Mouse (Mus musculus) urinary bladder, postnatal 10 days (tissue): ENCODE measurements around the gene Pglyrp1.

Experiments used
- DNase-seq: peaks from one replicate; pipeline ENCODE4 v3.0.0; 2022; ENCODE audit warnings: low spot score

The Pglyrp1 gene

DNA sequence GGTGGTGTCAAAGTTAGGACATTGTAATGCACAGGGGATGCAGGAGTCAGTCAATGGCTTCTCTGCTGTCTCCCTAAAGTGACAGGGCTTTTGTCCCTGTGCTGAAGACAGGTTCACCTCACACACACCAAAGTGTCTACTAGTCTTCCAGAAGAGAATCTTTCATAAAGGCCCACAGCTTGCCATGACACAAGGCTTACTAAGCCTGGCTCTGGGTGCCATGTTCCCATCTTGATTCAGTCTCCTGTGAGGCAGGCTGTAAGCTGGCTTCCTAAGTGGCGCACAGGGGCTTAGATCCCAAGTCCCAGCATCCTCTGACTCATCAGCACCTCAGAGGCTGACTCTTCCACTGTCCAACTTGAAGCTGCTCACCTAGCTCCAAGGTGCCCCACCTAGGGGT, 15.8 kb downstream of the Pglyrp1 start:
- DNase-seq = no peak

DNA sequence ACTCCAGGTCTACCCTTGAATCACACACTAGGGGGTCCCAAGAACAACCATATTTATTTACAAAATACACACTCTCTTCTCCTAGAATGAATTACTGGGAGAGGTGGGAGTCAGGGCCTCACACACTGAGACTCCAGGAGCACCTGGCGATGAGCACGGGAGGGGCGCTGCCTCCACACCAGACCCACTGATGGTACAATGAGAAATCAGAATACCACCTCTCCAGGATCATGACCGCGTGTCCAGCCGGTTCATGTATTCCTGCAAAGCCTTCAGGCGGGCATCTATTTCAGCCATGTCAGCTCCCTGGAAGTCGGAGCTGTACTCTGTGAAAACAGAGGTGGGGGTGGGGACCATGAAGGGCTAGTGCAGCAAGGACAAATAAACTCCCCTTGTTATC, 19.7 kb downstream of the Pglyrp1 start:
- DNase-seq = no peak

GRCm38 (mm10) chr7:18891872-18892599, 20.9 kb downstream of the Pglyrp1 start:
- peak; percentile 56 for DNase-seq

GRCm38 (mm10) chr7:18893009-18893408, 21.9 kb downstream of the Pglyrp1 start:
- DNase-seq = no peak

- no peak for DNase-seq
Observed at GRCm38 (mm10) chr7:18893651-18894430, 22.7 kb downstream of the Pglyrp1 start.

DNA sequence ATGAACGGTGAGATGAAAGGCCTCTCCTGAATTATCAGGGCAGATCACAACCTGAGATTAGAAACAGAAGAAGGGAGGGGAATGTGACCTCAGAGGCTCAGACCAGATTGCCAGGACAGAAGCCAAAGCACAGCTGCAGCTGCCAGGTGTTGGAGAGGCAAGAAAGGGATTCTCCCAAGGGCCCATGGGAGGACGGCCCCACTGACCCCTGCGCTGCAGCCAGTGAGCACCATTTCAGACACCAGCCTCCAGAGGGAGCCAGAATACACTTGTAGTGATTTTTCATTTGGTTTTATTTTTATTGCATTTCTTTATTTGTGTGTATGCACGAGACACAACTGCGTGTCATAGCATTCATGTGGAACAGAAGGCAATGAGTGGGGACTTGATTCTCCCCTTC, 25.4 kb downstream of the Pglyrp1 start:
- DNase-seq = no peak

GRCm38 (mm10) chr7:18900513-18900912, 29.4 kb downstream of the Pglyrp1 start:
- no peak for DNase-seq

DNA sequence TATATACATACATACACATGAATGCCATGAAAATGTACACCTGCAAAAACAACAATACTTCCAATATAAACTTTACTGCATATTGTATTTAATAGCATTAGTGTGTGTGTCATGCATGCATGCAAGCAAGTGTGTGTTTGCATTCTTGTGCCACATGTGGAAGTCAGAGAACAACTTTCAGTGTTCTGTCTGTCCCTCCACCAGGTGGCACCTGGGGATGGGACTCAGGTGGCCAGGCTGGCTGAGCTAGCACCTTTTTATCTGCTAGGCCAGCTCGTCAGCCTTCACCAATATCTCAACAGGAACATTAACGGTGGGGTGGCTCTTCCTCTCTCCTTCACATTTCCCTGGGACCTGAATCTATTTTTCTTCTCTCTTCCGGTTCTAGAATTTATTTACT, 31.4 kb downstream of the Pglyrp1 start:
- no peak for DNase-seq

DNA sequence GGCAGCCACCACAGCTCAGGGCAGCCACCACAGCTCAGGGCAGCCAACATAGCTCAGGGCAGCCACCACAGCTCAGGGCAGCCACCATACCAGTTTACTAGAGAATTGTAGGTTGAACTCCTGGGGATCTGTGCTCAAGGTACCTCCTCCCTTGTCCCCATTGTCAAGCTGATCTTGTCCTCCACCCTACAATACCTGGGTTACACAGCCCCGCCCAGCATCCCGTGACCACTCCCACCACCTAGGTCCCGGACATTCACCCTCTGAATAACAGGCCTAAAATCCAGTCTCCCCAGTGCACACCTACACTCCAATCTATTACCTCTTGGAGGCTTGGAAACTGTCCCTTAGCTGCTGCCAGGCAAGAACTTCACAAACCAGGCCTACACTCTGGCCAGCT, 33.8 kb downstream of the Pglyrp1 start:
- DNase-seq = no peak

- DNase-seq = no peak
Observed at GRCm38 (mm10) chr7:18909797-18910196, 38.7 kb downstream of the Pglyrp1 start.

GRCm38 (mm10) chr7:18910241-18910831, 39.2 kb downstream of the Pglyrp1 start, which contains the start of gene Ccdc61:
Gene Ccdc61 (minus strand): TSS chr7:18910415.
- DNase-seq = peak; percentile 75

DNA sequence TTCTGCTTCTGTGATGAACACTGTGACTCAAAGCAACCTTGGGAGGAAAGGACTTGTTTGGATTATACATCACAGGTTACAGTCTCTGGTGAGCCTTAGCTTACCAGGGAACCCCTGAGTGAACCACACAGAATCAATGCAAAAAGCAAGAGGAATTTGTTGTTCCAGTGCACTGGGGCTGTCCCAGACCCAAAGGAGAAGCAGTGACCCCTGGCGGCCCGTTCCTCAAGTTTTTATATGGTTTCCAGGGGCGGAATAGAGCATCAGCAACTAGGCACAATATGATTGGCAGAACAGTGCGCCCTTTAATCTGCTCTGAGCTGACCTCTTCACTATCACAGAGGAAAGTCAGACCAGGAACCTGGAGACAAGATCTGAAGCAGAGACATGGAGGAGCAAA, 45.1 kb downstream of the Pglyrp1 start:
- no peak for DNase-seq

DNA sequence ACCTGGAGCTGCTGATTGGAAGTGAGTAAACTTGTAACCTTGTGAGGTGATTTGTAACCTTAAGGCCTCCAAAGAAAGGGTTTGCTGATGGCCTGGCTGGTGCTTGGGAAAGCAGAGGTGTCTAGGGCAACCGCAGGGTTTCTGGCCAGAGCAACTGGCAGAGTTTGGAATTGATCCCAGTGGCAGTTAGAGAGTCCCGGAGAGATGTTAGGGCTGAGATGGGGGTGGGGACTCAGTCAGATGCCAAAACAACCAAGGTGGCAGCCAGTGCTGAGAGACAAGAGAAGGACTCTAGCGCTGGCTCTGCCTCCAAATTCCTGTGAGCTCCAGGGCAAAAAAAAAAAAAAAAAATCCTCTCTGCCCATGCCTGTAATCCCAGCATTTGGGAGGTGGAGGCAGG, 46.8 kb downstream of the Pglyrp1 start:
- DNase-seq = no peak

GRCm38 (mm10) chr7:18921069-18921468, 49.9 kb downstream of the Pglyrp1 start:
- DNase-seq = no peak

- no peak for DNase-seq
Observed at GRCm38 (mm10) chr7:18922807-18923206, 51.7 kb downstream of the Pglyrp1 start.

DNA sequence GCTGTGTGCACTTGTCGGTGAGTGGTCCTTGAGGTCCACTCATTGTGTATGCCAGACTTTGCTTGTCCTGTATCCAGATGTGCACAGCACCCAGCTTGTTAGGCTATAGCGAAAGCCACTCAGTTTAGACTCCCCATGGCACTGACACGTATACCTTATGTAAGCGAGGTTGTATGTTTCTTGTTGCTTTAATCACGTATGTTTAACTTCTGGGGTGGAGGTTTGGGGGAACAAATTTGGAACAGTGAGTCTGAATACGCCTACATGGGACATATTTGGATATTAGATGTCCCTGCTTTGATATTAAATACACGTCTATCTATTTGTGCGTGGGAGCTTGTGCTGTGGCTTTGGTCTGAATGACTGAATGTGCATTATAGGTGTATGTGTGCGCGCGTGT, 52.1 kb downstream of the Pglyrp1 start:
- DNase-seq = no peak

DNA sequence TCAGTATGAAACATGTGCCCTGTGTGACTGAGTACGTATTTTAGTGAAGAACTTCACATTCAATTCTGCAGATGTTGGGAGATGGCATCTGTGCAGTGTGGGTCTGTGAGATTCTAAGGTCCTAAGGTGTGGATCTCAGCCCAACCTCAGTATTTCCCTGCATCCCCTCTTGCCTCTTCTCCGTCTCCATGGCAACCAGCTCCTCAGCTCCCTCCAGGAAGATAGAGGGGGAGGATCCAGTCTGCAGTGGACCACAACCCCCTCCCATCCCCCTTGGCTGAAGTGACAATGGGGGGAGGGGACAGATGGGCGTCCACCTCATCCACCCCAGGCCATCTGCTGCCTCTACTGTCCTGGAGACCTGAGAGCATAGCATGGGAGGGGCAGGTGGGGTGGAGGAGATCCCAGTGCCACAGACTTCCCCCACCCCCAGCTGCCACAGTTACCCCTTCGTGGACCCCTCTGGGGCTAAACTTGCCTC, 52.6 kb downstream of the Pglyrp1 start:
- DNase-seq = no peak

- DNase-seq = no peak
Observed at GRCm38 (mm10) chr7:18924321-18924720, 53.2 kb downstream of the Pglyrp1 start.

DNA sequence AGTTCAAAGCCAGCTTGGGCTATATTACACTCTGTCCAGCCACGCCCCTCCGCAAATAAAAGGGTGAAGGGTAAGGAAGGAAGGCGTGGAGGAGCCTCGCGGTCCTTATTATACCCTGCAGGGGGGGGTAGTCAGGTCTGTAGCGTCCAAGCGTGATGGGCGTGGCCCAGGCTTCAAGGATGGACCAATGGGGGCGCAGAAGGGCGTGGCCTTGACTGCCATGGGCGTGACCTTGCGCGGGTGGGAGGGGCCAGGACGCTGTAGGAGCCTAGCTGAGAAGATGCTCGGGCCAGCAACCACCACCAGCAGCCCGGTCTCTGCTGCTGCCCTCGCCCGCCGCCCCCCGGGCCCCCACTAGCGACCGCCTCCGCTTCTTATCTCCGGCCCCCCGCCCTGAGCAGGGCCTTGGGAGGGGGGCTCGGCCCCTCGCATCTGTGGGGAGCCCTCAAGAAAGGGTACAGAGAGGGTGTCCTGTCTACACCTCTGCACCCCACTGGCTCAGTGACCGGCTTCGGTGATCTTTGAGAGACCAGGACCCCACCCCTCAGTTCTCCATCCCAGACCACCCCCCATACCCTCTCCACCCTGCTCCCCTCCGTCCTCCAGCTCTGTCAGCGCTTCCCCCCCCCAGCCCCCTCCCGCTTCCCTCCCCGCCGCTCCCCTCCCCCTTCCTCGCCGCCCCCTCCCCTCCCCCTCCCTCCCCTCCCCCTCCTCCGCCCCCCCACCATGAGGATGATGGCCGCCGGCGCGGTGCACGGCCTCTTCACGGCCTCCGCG, 54.2 kb downstream of the Pglyrp1 start, which contains the start of gene Nova2:
TSS of gene Nova2 (plus strand) at position 727 of the 777 bp plus-strand sequence.
- peak; percentile 36 for DNase-seq

DNA sequence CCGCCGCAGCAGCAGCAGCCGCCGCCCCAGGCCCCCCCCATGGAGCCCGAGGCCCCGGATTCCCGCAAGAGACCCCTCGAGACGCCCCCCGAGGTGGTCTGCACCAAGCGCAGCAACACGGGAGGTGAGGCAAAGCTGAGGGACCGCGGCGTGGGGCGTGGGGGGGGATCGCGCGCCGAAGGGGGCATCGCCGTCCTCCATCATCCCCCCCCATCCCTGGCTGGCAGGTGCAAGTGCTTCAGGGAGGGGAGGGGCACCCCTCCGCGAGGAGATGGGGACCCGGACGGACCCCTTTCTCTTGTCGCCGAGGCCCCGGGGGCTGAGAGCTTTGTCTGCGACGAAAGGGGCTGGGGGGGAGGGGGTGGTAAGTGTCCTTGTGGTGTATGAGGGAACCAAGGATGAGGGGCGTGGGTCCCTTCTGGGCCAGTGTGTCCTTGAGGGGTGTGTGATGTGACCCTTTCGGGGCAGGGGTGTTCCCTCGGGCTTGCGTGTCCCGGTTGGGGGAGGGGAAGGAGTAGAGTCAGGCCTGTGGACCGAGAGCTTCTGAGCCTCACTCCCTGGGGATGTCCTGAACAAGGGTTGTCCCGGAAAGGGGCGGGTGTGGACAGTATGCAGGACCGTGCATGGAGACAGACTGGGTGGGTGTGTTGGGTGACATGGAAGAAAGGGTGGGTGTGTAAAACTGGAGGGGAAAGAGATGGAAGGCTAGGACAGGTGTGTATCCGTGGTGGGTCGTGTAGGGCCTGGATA, 55.1 kb downstream of the Pglyrp1 start:
- DNase-seq = no peak

DNA sequence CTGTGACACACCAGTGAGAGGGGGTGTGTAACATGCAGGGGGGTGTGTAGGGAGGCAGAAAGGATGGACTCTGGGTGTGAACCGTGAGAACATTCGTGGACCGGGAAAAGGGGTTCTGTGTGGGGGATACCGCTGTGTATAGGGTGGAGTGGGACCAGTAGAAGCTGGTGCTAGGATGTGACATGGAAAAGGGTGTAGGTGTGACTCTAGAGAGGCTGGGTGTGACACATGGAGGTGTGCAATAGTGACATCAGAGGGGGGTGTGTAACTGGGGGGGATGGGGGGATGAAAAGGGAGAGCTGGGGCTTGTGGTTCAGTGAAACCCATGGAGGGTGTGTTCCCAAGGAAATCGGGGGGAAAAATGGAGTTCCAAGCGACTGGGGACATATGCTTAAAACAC, 55.8 kb downstream of the Pglyrp1 start:
- DNase-seq = no peak
